In genomic region chr2:145640255-145640984, GRCm38 (mm10) we compare ENCODE assay signal across 26 mouse cellular contexts.
"Had no signal": no experiment of that assay in that cellular context is flagged by ENCODE, and none has a peak within 500 bp of the region (broad histone marks: within the 10 kb centered on the region; RNA-seq: fewer than 3 reads in every experiment).

No protein-coding gene starts in this region.

- H3K27ac ChIP-seq: gastrocnemius, adult 2 months; heart, adult 2 months; hindbrain, embryonic 10.5 days; hindbrain, embryonic 12.5 days; hindbrain, embryonic 14.5 days; intestine, embryonic 15.5 days; layer of hippocampus, adult 2 months; left cerebral cortex, adult 2 months; limb, embryonic 10.5 days; limb, embryonic 12.5 days; liver, embryonic 13.5 days; liver, embryonic 15.5 days had no signal

- H3K36me3 ChIP-seq: heart, embryonic 12.5 days; hindbrain, embryonic 10.5 days; hindbrain, embryonic 12.5 days; intestine, embryonic 15.5 days; limb, embryonic 10.5 days; limb, embryonic 12.5 days; liver, embryonic 13.5 days; liver, embryonic 15.5 days had no signal

- H3K4me2 ChIP-seq: heart, embryonic 12.5 days; hindbrain, embryonic 12.5 days; hindbrain, embryonic 14.5 days; intestine, embryonic 15.5 days; limb, embryonic 12.5 days; liver, embryonic 11.5 days; liver, embryonic 13.5 days; liver, embryonic 15.5 days had no signal

- H3K27me3 ChIP-seq: heart, embryonic 12.5 days; hindbrain, embryonic 12.5 days; intestine, embryonic 15.5 days; limb, embryonic 12.5 days; liver, embryonic 13.5 days; liver, embryonic 15.5 days had no signal

- H3K9ac ChIP-seq: heart, embryonic 12.5 days; hindbrain, embryonic 12.5 days; hindbrain, embryonic 14.5 days; intestine, embryonic 15.5 days; limb, embryonic 12.5 days; liver, embryonic 13.5 days; liver, embryonic 15.5 days had no signal

- ATAC-seq: forebrain, embryonic 16.5 days; hindbrain, embryonic 16.5 days; inflammation-experienced regulatory T-cells, adult 6 months; intestine, embryonic 15.5 days; intestine, postnatal 0 days had no signal

- H3K9me3 ChIP-seq: heart, embryonic 12.5 days; hindbrain, embryonic 10.5 days; hindbrain, embryonic 12.5 days; intestine, embryonic 15.5 days; limb, embryonic 10.5 days; limb, embryonic 12.5 days; liver, embryonic 13.5 days; liver, embryonic 15.5 days had no signal

- H3K4me1 ChIP-seq: heart, embryonic 12.5 days; intestine, embryonic 15.5 days; limb, embryonic 12.5 days; liver, embryonic 13.5 days; liver, embryonic 15.5 days had no signal

- H3K4me3 ChIP-seq: gastrocnemius, adult 2 months; heart, adult 2 months; heart, embryonic 12.5 days; hindbrain, embryonic 10.5 days; hindbrain, embryonic 12.5 days; intestine, embryonic 15.5 days; layer of hippocampus, adult 2 months; left cerebral cortex, adult 2 months; limb, embryonic 10.5 days; limb, embryonic 12.5 days; liver, embryonic 13.5 days; liver, embryonic 15.5 days had no signal

- DNase-seq: gastrocnemius, adult 2 months; gastrocnemius, postnatal 10 days; gastrocnemius, postnatal 25 days; heart, adult 2 months; heart, postnatal 10 days; heart, postnatal 4 days; kidney, adult 18-20 months; kidney, adult 9 months; kidney, postnatal 25 days; liver; liver, embryonic 13.5 days had no signal
